Mouse (Mus musculus): ENCODE measurements around the gene Itga10. TPM values are rescaled to one million over a fixed set of nuclear protein-coding genes. Genes with fewer than 3 reads are reported as not detected.
A peak's percentile ranks its signal among the peaks of the same experiment; 100 is the strongest.

Gene Itga10
- polyA plus RNA-seq, 1 experiment from 2014 or later = 0.55 TPM

GRCm38 (mm10) chr3:96692506-96692905 is 47.1 kb downstream of the Itga10 start:
- Histone ChIP-seq H3K36me3 (replicated peaks) (no peaks in the 10 kb centered on the region), H3K4me1 (peaks cover 35% of the 10 kb centered on the region), H3K4me3 (no peak overlapping the region), H3K27ac (replicated peaks) (peak overlapping the region; percentile 25; the same call in 1 of the 2 replicates), H3K27me3 (replicated peaks; ENCODE audit: low read depth, poor library complexity, severe bottlenecking) (peaks cover 18% of the 10 kb centered on the region), H3K9me3 (no peaks in the 10 kb centered on the region)
- peak; percentile 61 for DNase-seq (ENCODE audit: low spot score)
- 14% methylated on average over 3 of the region's 3 CpGs for WGBS

GRCm38 (mm10) chr3:96693579-96693978 is 48.2 kb downstream of the Itga10 start:
- Histone ChIP-seq H3K36me3 (replicated peaks) (no peaks in the 10 kb centered on the region), H3K27ac (replicated peaks) (no peak overlapping the region), H3K9me3 (no peaks in the 10 kb centered on the region), H3K4me3 (no peak overlapping the region), H3K27me3 (replicated peaks; ENCODE audit: low read depth, poor library complexity, severe bottlenecking) (peaks cover 16% of the 10 kb centered on the region), H3K4me1 (peaks cover 43% of the 10 kb centered on the region)
- no peak for DNase-seq (ENCODE audit: low spot score)
- WGBS = 93% methylated on average over 1 of the region's 1 CpGs

GRCm38 (mm10) chr3:96696198-96696765 is 50.9 kb downstream of the Itga10 start, which contains the start of gene Pias3:
Pias3 (plus strand) TSS chr3:96696384.
- H3K27ac ChIP-seq (replicated peaks) = peak within 1 kb of the TSS; percentile 99
- H3K4me3 ChIP-seq = peak within 1 kb of the TSS; percentile 92
- peak; percentile 91 for DNase-seq (ENCODE audit: low spot score)
- no peaks in the 10 kb centered on the region for H3K9me3 ChIP-seq
- H3K4me1 ChIP-seq = peaks cover 45% of the 10 kb centered on the region
- no peaks in the 10 kb centered on the region for H3K27me3 ChIP-seq (replicated peaks; ENCODE audit: low read depth, poor library complexity, severe bottlenecking)
- under 1% methylated on average over 35 of the region's 35 CpGs for WGBS
- H3K36me3 ChIP-seq (replicated peaks) = peaks cover 23% of the 10 kb centered on the region

GRCm38 (mm10) chr3:96696766-96697732 is 51.7 kb downstream of the Itga10 start:
- peak overlapping the region; percentile 99 for H3K27ac ChIP-seq (replicated peaks)

GRCm38 (mm10) chr3:96698993-96699690 is 53.8 kb downstream of the Itga10 start:
- 54% methylated on average over 19 of the region's 19 CpGs for WGBS
- no peaks in the 10 kb centered on the region for H3K9me3 ChIP-seq
- peak overlapping the region; percentile 35; the same call in 1 of the 2 replicates for H3K27ac ChIP-seq (replicated peaks)
- H3K27me3 ChIP-seq (replicated peaks; ENCODE audit: low read depth, poor library complexity, severe bottlenecking) = no peaks in the 10 kb centered on the region
- H3K36me3 ChIP-seq (replicated peaks) = peaks cover 51% of the 10 kb centered on the region
- H3K4me3 ChIP-seq = peak overlapping the region; percentile 8; the same call in 1 of the 2 replicates
- no peak for DNase-seq (ENCODE audit: low spot score)
- peaks cover 39% of the 10 kb centered on the region for H3K4me1 ChIP-seq

More at GRCm38 (mm10) chr3:96696766-96697732, 51.7 kb downstream of the Itga10 start:
- Histone ChIP-seq H3K36me3 (replicated peaks) (peaks cover 31% of the 10 kb centered on the region), H3K4me3 (peak overlapping the region; percentile 92), H3K9me3 (no peaks in the 10 kb centered on the region), H3K4me1 (peaks cover 45% of the 10 kb centered on the region), H3K27me3 (replicated peaks; ENCODE audit: low read depth, poor library complexity, severe bottlenecking) (no peaks in the 10 kb centered on the region)
- peak; percentile 94 for DNase-seq (ENCODE audit: low spot score)
- under 1% methylated on average over 85 of the region's 85 CpGs for WGBS

- Histone ChIP-seq H3K36me3 (replicated peaks) (peaks cover 64% of the 10 kb centered on the region), H3K4me3 (no peak overlapping the region), H3K9me3 (no peaks in the 10 kb centered on the region), H3K27ac (replicated peaks) (no peak overlapping the region), H3K27me3 (replicated peaks; ENCODE audit: low read depth, poor library complexity, severe bottlenecking) (no peaks in the 10 kb centered on the region), H3K4me1 (peaks cover 39% of the 10 kb centered on the region)
- DNase-seq (ENCODE audit: low spot score) = peak; percentile 43
- 55% methylated on average over 7 of the region's 7 CpGs for WGBS
Observed at GRCm38 (mm10) chr3:96700376-96700775, 55.0 kb downstream of the Itga10 start.

- Histone ChIP-seq H3K4me3 (no peak overlapping the region), H3K4me1 (peaks cover 33% of the 10 kb centered on the region), H3K9me3 (no peaks in the 10 kb centered on the region), H3K27ac (replicated peaks) (no peak overlapping the region), H3K27me3 (replicated peaks; ENCODE audit: low read depth, poor library complexity, severe bottlenecking) (0 out of 2 replicates have a peak, but pooled peaks cover 1% of the 10 kb centered on the region), H3K36me3 (replicated peaks) (peaks cover 70% of the 10 kb centered on the region)
- no peak for DNase-seq (ENCODE audit: low spot score)
- 89% methylated on average over 4 of the region's 4 CpGs for WGBS
Observed at GRCm38 (mm10) chr3:96701003-96701402, 55.6 kb downstream of the Itga10 start.

- WGBS = 69% methylated on average over 11 of the region's 11 CpGs
- H3K36me3 ChIP-seq (replicated peaks) = peaks cover 69% of the 10 kb centered on the region
Observed at GRCm38 (mm10) chr3:96704778-96705177, 59.4 kb downstream of the Itga10 start.

GRCm38 (mm10) chr3:96706217-96706616 is 60.8 kb downstream of the Itga10 start:
- Histone ChIP-seq H3K4me3 (no peak overlapping the region), H3K4me1 (peaks cover 9% of the 10 kb centered on the region; the same call in 1 of the 2 replicates), H3K36me3 (replicated peaks) (peaks cover 69% of the 10 kb centered on the region), H3K27ac (replicated peaks) (no peak overlapping the region), H3K9me3 (no peaks in the 10 kb centered on the region), H3K27me3 (replicated peaks; ENCODE audit: low read depth, poor library complexity, severe bottlenecking) (peaks cover 18% of the 10 kb centered on the region)
- WGBS = 92% methylated on average over 11 of the region's 11 CpGs
- DNase-seq (ENCODE audit: low spot score) = no peak

More at GRCm38 (mm10) chr3:96704778-96705177, 59.4 kb downstream of the Itga10 start:
- Histone ChIP-seq H3K4me1 (peaks cover 12% of the 10 kb centered on the region), H3K27me3 (replicated peaks; ENCODE audit: low read depth, poor library complexity, severe bottlenecking) (peaks cover 18% of the 10 kb centered on the region), H3K9me3 (no peaks in the 10 kb centered on the region), H3K27ac (replicated peaks) (no peak overlapping the region), H3K4me3 (no peak overlapping the region)
- no peak for DNase-seq (ENCODE audit: low spot score)

GRCm38 (mm10) chr3:96706984-96707383 is 61.6 kb downstream of the Itga10 start:
- Histone ChIP-seq H3K4me3 (no peak overlapping the region), H3K27ac (replicated peaks) (no peak overlapping the region), H3K27me3 (replicated peaks; ENCODE audit: low read depth, poor library complexity, severe bottlenecking) (peaks cover 18% of the 10 kb centered on the region), H3K4me1 (peaks cover 9% of the 10 kb centered on the region; the same call in 1 of the 2 replicates), H3K36me3 (replicated peaks) (peaks cover 69% of the 10 kb centered on the region), H3K9me3 (no peaks in the 10 kb centered on the region)
- DNase-seq (ENCODE audit: low spot score) = no peak
- WGBS = 73% methylated on average over 7 of the region's 7 CpGs

- H3K27me3 ChIP-seq (replicated peaks; ENCODE audit: low read depth, poor library complexity, severe bottlenecking) = peaks cover 18% of the 10 kb centered on the region
- WGBS = 6% methylated on average over 42 of the region's 42 CpGs
- H3K27ac ChIP-seq (replicated peaks) = peak within 1 kb of the TSS; percentile 83
- peak; percentile 88 for DNase-seq (ENCODE audit: low spot score)
- no peaks in the 10 kb centered on the region for H3K9me3 ChIP-seq
- H3K36me3 ChIP-seq (replicated peaks) = peaks cover 69% of the 10 kb centered on the region
- H3K4me1 ChIP-seq = peaks cover 9% of the 10 kb centered on the region; the same call in 1 of the 2 replicates
- H3K4me3 ChIP-seq = peak within 1 kb of the TSS; percentile 67
Observed at GRCm38 (mm10) chr3:96707903-96708683, 62.7 kb downstream of the Itga10 start, which contains the start of gene Nudt17. Nudt17 (minus strand) TSS chr3:96708562.
